Mouse (Mus musculus) erythroid progenitor cell, adult 5-6 weeks (primary cell): ENCODE measurements around the gene E130311K13Rik. TPM values are rescaled to one million over a fixed set of nuclear protein-coding genes. Genes with fewer than 3 reads are reported as not detected.

Experiments used
- ATAC-seq: replicated peaks from 2 replicates; pipeline ENCODE4 v1.8.0; 2016; ENCODE audit warnings: moderate number of reproducible peaks, mild to moderate bottlenecking, moderate TSS enrichment, inconsistent platforms; ENCODE audit not compliant: poor library complexity, low FRiP score, severe bottlenecking
- total RNA-seq, 2 experiments: library from RNA; stranded (forward) in 1 of 2; stranded (reverse) in 1 of 2; fragments of 150-400 nt in 1 of 2; fragments of 186-747, 209-891 nt in 1 of 2; gene quantifications; 2 replicates each; pipeline versions ENCODE4 v1.2.3 to v1.2.4; 2015 to 2017; ENCODE audit warnings: low replicate concordance in 2 of 2

E130311K13Rik gene
- total RNA-seq (2015; ENCODE audit: low replicate concordance) (1.4 TPM in 1 of 2 replicates, not detected in the other), total RNA-seq (2017; ENCODE audit: low replicate concordance) (0.77 TPM in 1 of 2 replicates, not detected in the other)

GRCm38 (mm10) chr3:63928878-63929859 lies at the start of gene E130311K13Rik:
Gene E130311K13Rik (minus strand): TSS chr3:63929472.
- ATAC-seq = peak; percentile 94

- ATAC-seq = no peak
These were observed 48.6 kb upstream of the E130311K13Rik start for GRCm38 (mm10) chr3:63977895-63978294.

- peak; percentile 98 for ATAC-seq
These were observed 47.0 kb upstream of the E130311K13Rik start, which contains the start of gene Gmps for GRCm38 (mm10) chr3:63975955-63976908. Gene Gmps (plus strand): TSS chr3:63976106.

GRCm38 (mm10) chr3:63965929-63966328 lies 36.7 kb upstream of the E130311K13Rik start:
- ATAC-seq = no peak

GRCm38 (mm10) chr3:63964922-63965249 lies 35.6 kb upstream of the E130311K13Rik start:
- no peak for ATAC-seq

GRCm38 (mm10) chr3:63964100-63964921 lies 35.0 kb upstream of the E130311K13Rik start, which contains the start of gene Slc33a1:
Gene Slc33a1 (minus strand): TSS chr3:63964768.
- peak; percentile 93 for ATAC-seq

- ATAC-seq = no peak
These were observed 34.3 kb upstream of the E130311K13Rik start for GRCm38 (mm10) chr3:63963421-63964099.

- no peak for ATAC-seq
These were observed 20.6 kb upstream of the E130311K13Rik start for GRCm38 (mm10) chr3:63949837-63950236.

GRCm38 (mm10) chr3:63941204-63941850 lies 12.1 kb upstream of the E130311K13Rik start:
- ATAC-seq = no peak

GRCm38 (mm10) chr3:63938928-63939327 lies 9.7 kb upstream of the E130311K13Rik start:
- no peak for ATAC-seq

- ATAC-seq = 0 out of 2 replicates have a peak, but pooled peaks have one; percentile 34
These were observed 9.6 kb downstream of the E130311K13Rik start for GRCm38 (mm10) chr3:63919634-63920033.

GRCm38 (mm10) chr3:63910301-63910700 lies 19.0 kb downstream of the E130311K13Rik start:
- ATAC-seq = no peak

GRCm38 (mm10) chr3:63905241-63905640 lies 24.0 kb downstream of the E130311K13Rik start:
- ATAC-seq = no peak

- ATAC-seq = no peak
These were observed 25.1 kb downstream of the E130311K13Rik start for GRCm38 (mm10) chr3:63904157-63904556.

- no peak for ATAC-seq
These were observed 29.2 kb downstream of the E130311K13Rik start for GRCm38 (mm10) chr3:63900021-63900571.

- no peak for ATAC-seq
These were observed 30.0 kb downstream of the E130311K13Rik start, which contains the start of gene Plch1 for GRCm38 (mm10) chr3:63899309-63899695. Gene Plch1 (minus strand): TSS chr3:63899472.

- no peak for ATAC-seq
These were observed 30.5 kb downstream of the E130311K13Rik start for GRCm38 (mm10) chr3:63898581-63899308.
